Mouse (Mus musculus): ENCODE measurements around the gene Fbxo10. TPM values are rescaled to one million over a fixed set of nuclear protein-coding genes. Genes with fewer than 3 reads are reported as not detected.
"Not testable (repeated sequence)": the region's sequence is repeated elsewhere in the genome, so short reads cannot be mapped to it uniquely, and the experiment has no call there.

Fbxo10 gene
- total and polyA plus RNA-seq, 2 experiments from 2014 or later = 11.4 to 28.6 TPM

DNA sequence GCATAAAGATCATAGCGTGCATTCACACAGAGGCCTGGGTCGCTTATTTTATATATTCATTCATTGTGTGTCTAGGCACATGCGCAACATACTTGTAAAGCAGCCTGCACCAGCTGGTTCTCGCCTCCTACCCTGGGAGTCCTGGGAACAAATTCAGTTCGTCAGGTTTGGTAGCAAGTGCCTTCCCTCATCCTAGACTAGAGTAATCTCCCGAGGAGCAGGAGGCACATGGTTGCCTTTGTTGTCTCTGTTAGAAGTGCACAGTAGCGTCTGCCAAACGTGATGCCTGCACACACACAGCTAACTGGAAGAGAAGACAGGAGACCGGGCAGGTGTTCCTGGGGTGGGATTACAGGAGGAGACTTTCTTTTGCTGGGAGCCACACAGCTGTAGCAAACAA is 36.4 kb downstream of the Fbxo10 start:
- TF ChIP-seq CTCF (IDR thresholded peaks at IDR 0.05; ENCODE audit: low read depth) = no peak
- no peak overlapping the region for H3K4me2 ChIP-seq (ENCODE audit: low read depth, low read length)
- H3K27ac ChIP-seq = peak overlapping the region; percentile 62
- H3K9ac ChIP-seq (replicated peaks; ENCODE audit: low read length) = no peak overlapping the region
- DNase-seq (ENCODE audit: low spot score) (peak; percentile 16), ATAC-seq (peak; percentile 6; the same call in 1 of the 2 replicates)
- 0 out of 2 replicates have a peak, but pooled peaks cover 4% of the 10 kb centered on the region for H3K4me1 ChIP-seq (ENCODE audit: insufficient read depth, low read length)
- 53% methylated on average over 9 of the region's 9 CpGs for WGBS
- peaks cover 21% of the 10 kb centered on the region; the same call in 1 of the 2 replicates for H3K36me3 ChIP-seq (ENCODE audit: insufficient read depth, low read length)
- H3K27me3 ChIP-seq (ENCODE audit: insufficient read depth, low read length) = no peaks in the 10 kb centered on the region
- no peak overlapping the region for H3K4me3 ChIP-seq (ENCODE audit: low read length)
- no peaks in the 10 kb centered on the region for H3K9me3 ChIP-seq (ENCODE audit: low read length)

DNA sequence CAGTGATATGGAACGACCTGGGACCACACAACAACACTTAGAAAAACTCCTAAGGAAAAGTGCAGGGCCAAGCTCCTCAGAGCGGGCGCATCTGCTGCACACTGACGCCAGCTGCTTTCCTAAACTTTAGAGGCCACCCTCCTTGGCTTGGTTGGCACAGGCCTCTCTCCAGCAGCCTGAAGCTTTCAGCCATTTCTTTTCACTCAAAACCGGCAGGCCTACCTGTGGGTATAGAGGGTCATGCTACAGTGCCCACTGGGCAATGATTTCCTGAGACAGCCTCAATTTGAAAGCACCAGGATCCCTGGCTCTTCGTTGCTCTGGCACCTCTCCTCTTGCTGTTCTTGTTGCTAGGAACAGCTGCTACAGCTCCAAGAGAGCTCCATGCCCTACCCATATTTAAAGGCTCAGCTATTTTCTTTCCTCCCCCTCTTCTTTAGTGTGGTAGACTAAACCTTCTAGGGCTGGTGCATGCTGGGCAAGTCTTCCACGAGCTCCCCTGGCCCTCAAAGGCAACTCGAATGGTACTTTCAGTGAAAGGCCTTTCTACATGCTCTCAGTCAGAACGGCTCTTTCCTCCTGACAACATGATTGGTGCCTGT is 37.0 kb downstream of the Fbxo10 start:
- H3K36me3 ChIP-seq (ENCODE audit: insufficient read depth, low read length) = peaks cover 21% of the 10 kb centered on the region; the same call in 1 of the 2 replicates
- H3K4me2 ChIP-seq (ENCODE audit: low read depth, low read length) = no peak overlapping the region
- H3K4me3 ChIP-seq (ENCODE audit: low read length) = no peak overlapping the region
- ATAC-seq (peak; percentile 75), DNase-seq (ENCODE audit: low spot score) (peak; percentile 46)
- no peak overlapping the region for H3K9ac ChIP-seq (replicated peaks; ENCODE audit: low read length)
- H3K9me3 ChIP-seq (ENCODE audit: low read length) = no peaks in the 10 kb centered on the region
- H3K27me3 ChIP-seq (ENCODE audit: insufficient read depth, low read length) = no peaks in the 10 kb centered on the region
- peak overlapping the region; percentile 62 for H3K27ac ChIP-seq
- TF ChIP-seq CTCF (IDR thresholded peaks at IDR 0.05; ENCODE audit: low read depth) = no peak
- WGBS = 67% methylated on average over 9 of the region's 9 CpGs
- H3K4me1 ChIP-seq (ENCODE audit: insufficient read depth, low read length) = 0 out of 2 replicates have a peak, but pooled peaks cover 4% of the 10 kb centered on the region

DNA sequence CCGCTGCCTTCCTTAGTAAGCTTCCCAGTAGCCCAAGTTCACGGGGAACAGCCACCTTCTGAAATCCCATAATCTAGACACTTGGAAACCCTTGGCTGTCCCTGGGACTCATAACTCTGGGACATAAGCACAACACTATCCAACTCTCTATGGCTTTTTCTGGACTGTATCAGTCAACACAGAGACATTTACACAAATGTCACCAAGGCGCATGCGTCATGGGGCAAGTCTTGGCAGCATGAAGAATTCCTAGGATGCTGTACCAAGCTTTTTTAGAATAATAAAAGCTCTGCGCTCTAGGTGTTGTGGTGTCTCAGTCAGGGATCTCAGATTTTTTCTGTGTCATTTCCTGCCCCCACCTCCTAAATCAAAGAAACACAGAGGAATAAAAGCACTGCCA is 37.7 kb downstream of the Fbxo10 start:
- H3K9me3 ChIP-seq (ENCODE audit: low read length) = no peaks in the 10 kb centered on the region
- WGBS = 88% methylated on average over 5 of the region's 5 CpGs
- no peak for ATAC-seq
- H3K4me2 ChIP-seq (ENCODE audit: low read depth, low read length) = no peak overlapping the region
- no peak overlapping the region for H3K4me3 ChIP-seq (ENCODE audit: low read length)
- no peak for DNase-seq (ENCODE audit: low spot score)
- 0 out of 2 replicates have a peak, but pooled peaks cover 4% of the 10 kb centered on the region for H3K4me1 ChIP-seq (ENCODE audit: insufficient read depth, low read length)
- H3K9ac ChIP-seq (replicated peaks; ENCODE audit: low read length) = no peak overlapping the region
- TF ChIP-seq CTCF (IDR thresholded peaks at IDR 0.05; ENCODE audit: low read depth) = no peak
- H3K27ac ChIP-seq = no peak overlapping the region
- peaks cover 24% of the 10 kb centered on the region; the same call in 1 of the 2 replicates for H3K36me3 ChIP-seq (ENCODE audit: insufficient read depth, low read length)
- no peaks in the 10 kb centered on the region for H3K27me3 ChIP-seq (ENCODE audit: insufficient read depth, low read length)

DNA sequence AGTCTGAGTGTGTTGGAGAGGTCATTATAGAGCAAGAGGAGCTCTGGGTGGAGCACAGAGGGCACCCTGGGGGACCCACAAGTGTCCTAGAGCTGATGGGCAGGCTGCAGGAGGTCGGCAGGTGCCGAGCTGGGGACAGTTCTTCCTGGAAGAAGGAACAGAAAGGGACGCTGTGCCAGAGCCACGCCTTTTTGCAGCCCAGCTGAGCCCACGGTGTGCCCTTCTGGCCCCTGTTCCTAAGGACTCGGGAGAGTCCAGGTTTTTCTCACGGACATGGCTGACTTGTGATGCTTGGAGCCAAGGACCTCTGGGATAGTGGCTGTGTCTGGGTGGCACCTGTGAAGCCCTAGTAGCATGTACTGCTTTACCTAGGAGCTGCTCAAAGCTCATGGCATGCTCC is 43.6 kb downstream of the Fbxo10 start:
- H3K36me3 ChIP-seq (ENCODE audit: insufficient read depth, low read length) = peaks cover 51% of the 10 kb centered on the region; the same call in 1 of the 2 replicates
- WGBS = 72% methylated on average over 7 of the region's 7 CpGs

DNA sequence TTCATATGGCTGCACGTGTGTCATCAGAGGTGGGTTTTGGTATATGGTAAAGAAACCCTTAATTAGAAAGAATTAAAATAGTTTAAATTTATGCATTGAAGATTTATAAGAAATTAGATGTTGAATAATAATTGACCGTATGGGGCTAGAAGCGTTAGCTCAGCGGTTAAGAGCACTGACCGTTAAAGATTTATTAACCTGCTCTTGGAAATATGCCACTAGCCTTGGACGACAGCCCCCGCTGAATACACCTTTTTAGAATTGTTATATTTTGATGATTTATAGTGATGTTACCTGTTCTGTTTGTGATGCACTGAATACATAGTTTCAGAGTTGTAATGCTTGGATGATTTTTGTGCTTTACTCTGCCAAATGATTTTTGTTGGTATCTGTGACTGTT is 44.9 kb downstream of the Fbxo10 start:
- H3K4me1 ChIP-seq (ENCODE audit: insufficient read depth, low read length); ATAC-seq; H3K9me3 ChIP-seq (ENCODE audit: low read length); H3K4me2 ChIP-seq (ENCODE audit: low read depth, low read length); DNase-seq (ENCODE audit: low spot score); H3K4me3 ChIP-seq (ENCODE audit: low read length); H3K27me3 ChIP-seq (ENCODE audit: insufficient read depth, low read length); H3K9ac ChIP-seq (replicated peaks; ENCODE audit: low read length); H3K27ac ChIP-seq: not testable (repeated sequence)
- peaks cover 54% of the 10 kb centered on the region; the same call in 1 of the 2 replicates for H3K36me3 ChIP-seq (ENCODE audit: insufficient read depth, low read length)
- WGBS = 92% methylated on average over 7 of the region's 7 CpGs

More for the DNA sequence above, 43.6 kb downstream of the Fbxo10 start:
- ATAC-seq = no peak
- DNase-seq (ENCODE audit: low spot score) = no peak
- H3K4me1 ChIP-seq (ENCODE audit: insufficient read depth, low read length) = no peaks in the 10 kb centered on the region
- TF ChIP-seq CTCF (IDR thresholded peaks at IDR 0.05; ENCODE audit: low read depth) = no peak
- no peak overlapping the region for H3K4me3 ChIP-seq (ENCODE audit: low read length)
- H3K27me3 ChIP-seq (ENCODE audit: insufficient read depth, low read length) = no peaks in the 10 kb centered on the region
- H3K9me3 ChIP-seq (ENCODE audit: low read length) = no peaks in the 10 kb centered on the region
- H3K9ac ChIP-seq (replicated peaks; ENCODE audit: low read length) = no peak overlapping the region
- no peak overlapping the region for H3K27ac ChIP-seq
- H3K4me2 ChIP-seq (ENCODE audit: low read depth, low read length) = no peak overlapping the region

DNA sequence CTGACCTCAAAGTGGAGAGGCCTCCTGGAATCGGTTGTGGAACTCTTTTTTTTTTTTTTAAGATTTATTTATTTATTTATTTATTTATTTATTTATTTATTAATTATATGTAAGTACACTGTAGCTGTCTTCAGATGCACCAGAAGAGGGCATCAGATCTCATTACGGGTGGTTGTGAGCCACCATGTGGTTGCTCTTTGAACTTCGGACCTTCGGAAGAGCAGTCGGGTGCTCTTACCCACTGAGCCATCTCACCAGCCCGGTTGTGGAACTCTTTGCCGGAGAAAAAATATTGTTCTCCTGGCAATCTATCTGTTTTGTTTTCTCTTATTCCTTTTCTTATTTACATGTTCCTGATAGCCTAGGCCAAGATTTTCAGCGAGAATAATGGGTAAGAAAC is 45.5 kb downstream of the Fbxo10 start:
- H3K9me3 ChIP-seq (ENCODE audit: low read length); H3K4me2 ChIP-seq (ENCODE audit: low read depth, low read length); H3K4me1 ChIP-seq (ENCODE audit: insufficient read depth, low read length); ATAC-seq; H3K4me3 ChIP-seq (ENCODE audit: low read length); H3K27me3 ChIP-seq (ENCODE audit: insufficient read depth, low read length); H3K9ac ChIP-seq (replicated peaks; ENCODE audit: low read length); H3K27ac ChIP-seq: not testable (repeated sequence)
- peak; percentile 23 for DNase-seq (ENCODE audit: low spot score)
- H3K36me3 ChIP-seq (ENCODE audit: insufficient read depth, low read length) = peaks cover 59% of the 10 kb centered on the region; the same call in 1 of the 2 replicates
- TF ChIP-seq CTCF (IDR thresholded peaks at IDR 0.05; ENCODE audit: low read depth) = peak; percentile 26
- WGBS = 58% methylated on average over 8 of the region's 8 CpGs
